Mouse (Mus musculus): Measurements from ENCODE around the gene Tbce. TPM values are rescaled to one million over a fixed set of nuclear protein-coding genes. Genes with fewer than 3 reads are reported as not detected.

Tbce gene
- 1.9 and 5.2 TPM in 2 replicates for polyA plus RNA-seq (2012; rRNA removed)

DNA sequence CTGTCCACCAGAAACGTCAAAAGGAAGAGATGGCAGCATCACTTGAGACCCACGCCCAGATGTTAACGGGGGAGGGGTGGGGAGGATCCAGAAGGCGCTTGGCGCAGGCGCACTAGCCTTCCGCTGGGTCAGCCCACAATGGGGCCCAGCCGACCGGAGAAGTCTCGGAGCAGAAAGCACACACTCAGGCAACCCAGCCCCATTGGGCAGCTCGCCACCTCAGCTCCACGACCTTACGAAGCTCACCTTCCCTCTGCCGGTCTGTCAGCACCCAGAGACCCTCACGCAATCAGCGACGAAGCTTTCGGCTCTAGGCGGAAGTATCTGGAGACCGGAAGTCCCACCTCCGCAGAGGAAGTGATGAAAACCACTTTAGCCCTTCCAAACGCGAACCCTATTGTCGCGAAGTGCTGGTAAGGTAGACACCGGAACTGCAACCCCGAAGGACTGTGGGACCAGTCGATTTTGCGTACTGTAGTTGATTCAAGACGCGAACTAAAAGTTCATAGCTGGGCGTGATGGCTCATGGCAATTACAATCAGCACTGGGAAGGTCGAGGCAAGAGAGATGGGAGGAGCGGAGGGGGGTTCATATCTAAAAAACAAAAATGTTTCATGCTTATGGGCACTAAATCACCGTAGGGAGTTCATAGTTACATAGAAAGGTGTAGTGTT is at the start of gene Tbce:
Gene Tbce (minus strand): TSS at position 347 of the 674 bp plus-strand sequence.
- Histone ChIP-seq H3K27me3 (ENCODE audit: control insufficient read depth, insufficient read depth, low read length) (no peaks in the 10 kb centered on the region), H3K4me3 (ENCODE audit: low read depth, low read length) (peak within 1 kb of the TSS; percentile 93), H3K27ac (ENCODE audit: insufficient read depth, low read depth, low read length) (peak within 1 kb of the TSS; percentile 98), H3K36me3 (ENCODE audit: control insufficient read depth, insufficient read depth, low read length) (no peaks in the 10 kb centered on the region), H3K4me1 (ENCODE audit: control insufficient read depth, insufficient read depth, insufficient read length, low read length) (peaks cover 7% of the 10 kb centered on the region)
- under 1% methylated on average over 35 of the region's 35 CpGs for WGBS
- peak; percentile 82 for TF ChIP-seq POLR2A (IDR thresholded peaks at IDR 0.05; ENCODE audit: low read depth, low read length)
- TF ChIP-seq CTCF (IDR thresholded peaks at IDR 0.05; ENCODE audit: extremely low read depth, insufficient read length, insufficient replicate concordance, low read depth, low read length), result peak; percentile 11; the same call in 1 of the 2 replicates

DNA sequence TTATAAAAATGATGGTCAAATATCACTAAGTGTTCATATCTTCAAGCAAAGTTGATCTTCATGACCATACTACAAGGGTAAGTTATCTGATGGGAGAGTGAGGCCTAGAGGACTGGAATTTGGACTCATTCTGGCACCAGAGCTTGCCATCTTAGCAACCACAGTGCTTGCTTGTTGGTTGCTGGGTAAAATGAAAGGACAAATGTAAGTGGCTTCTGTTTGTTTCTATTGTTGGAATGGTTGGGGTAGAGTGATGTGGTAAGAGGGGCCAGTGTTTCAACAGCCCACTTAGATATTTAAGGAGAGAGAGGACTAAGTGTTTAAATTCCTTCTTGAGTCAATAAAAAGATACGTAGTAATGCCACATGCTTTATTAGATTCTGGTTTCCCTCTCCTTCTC is 49.2 kb upstream of the Tbce start:
- H3K27ac ChIP-seq (ENCODE audit: insufficient read depth, low read depth, low read length), result no peak overlapping the region
- H3K4me3 ChIP-seq (ENCODE audit: low read depth, low read length), result no peak overlapping the region
- no peaks in the 10 kb centered on the region for H3K27me3 ChIP-seq (ENCODE audit: control insufficient read depth, insufficient read depth, low read length)
- no peaks in the 10 kb centered on the region for H3K36me3 ChIP-seq (ENCODE audit: control insufficient read depth, insufficient read depth, low read length)
- WGBS, result 46% methylated on average over 1 of the region's 1 CpGs
- H3K4me1 ChIP-seq (ENCODE audit: control insufficient read depth, insufficient read depth, insufficient read length, low read length), result peaks cover 2% of the 10 kb centered on the region; the same call in 1 of the 2 replicates
- no peak for TF ChIP-seq CTCF (IDR thresholded peaks at IDR 0.05; ENCODE audit: extremely low read depth, insufficient read length, insufficient replicate concordance, low read depth, low read length)
- no peak for TF ChIP-seq POLR2A (IDR thresholded peaks at IDR 0.05; ENCODE audit: low read depth, low read length)

DNA sequence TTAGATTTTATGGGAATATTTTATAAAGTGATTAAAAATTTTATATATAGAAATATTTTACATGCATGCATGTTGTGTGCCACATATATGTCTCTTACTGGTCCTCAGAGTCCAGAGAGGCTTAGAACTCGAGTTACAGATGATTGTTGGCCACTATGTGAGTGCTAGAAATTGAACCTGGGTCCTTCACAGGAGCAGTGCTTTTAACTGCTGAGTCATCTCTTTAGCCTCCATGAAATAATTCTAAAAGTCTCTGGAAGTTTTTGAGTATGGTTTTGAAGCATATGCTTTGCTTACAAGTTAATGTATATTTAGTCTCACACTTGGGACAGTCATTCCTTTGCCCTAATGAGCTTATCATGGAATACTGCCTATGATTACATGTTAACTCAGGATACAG is 35.9 kb upstream of the Tbce start:
- TF ChIP-seq POLR2A (IDR thresholded peaks at IDR 0.05; ENCODE audit: low read depth, low read length) (no peak), CTCF (IDR thresholded peaks at IDR 0.05; ENCODE audit: extremely low read depth, insufficient read length, insufficient replicate concordance, low read depth, low read length) (no peak)
- H3K4me3 ChIP-seq (ENCODE audit: low read depth, low read length), result no peak overlapping the region
- no peaks in the 10 kb centered on the region for H3K4me1 ChIP-seq (ENCODE audit: control insufficient read depth, insufficient read depth, insufficient read length, low read length)
- 70% methylated on average over 1 of the region's 1 CpGs for WGBS
- no peak overlapping the region for H3K27ac ChIP-seq (ENCODE audit: insufficient read depth, low read depth, low read length)
- H3K27me3 ChIP-seq (ENCODE audit: control insufficient read depth, insufficient read depth, low read length), result no peaks in the 10 kb centered on the region
- H3K36me3 ChIP-seq (ENCODE audit: control insufficient read depth, insufficient read depth, low read length), result no peaks in the 10 kb centered on the region

DNA sequence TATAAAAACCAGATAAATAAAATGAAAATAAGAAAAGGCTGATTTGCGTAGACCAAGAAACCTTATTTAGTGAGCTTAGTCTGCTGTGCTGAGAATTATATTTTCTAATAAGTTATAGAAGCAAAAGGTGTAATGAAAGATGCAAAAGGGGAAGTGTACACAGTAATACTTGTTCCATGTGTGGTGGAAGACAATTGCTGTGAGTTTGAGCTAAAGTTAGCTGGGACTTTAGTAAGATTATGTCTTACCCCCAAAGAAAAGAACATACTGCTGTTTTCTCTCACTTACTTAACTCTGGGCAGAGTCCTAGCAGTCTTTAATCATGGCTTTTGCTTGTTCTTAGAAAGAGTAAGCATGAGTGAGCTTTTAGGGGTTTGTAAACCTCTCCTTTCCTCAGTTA is 34.9 kb upstream of the Tbce start:
- no peak overlapping the region for H3K4me3 ChIP-seq (ENCODE audit: low read depth, low read length)
- no peaks in the 10 kb centered on the region for H3K36me3 ChIP-seq (ENCODE audit: control insufficient read depth, insufficient read depth, low read length)
- H3K4me1 ChIP-seq (ENCODE audit: control insufficient read depth, insufficient read depth, insufficient read length, low read length), result no peaks in the 10 kb centered on the region
- no peak for TF ChIP-seq POLR2A (IDR thresholded peaks at IDR 0.05; ENCODE audit: low read depth, low read length)
- no peak for TF ChIP-seq CTCF (IDR thresholded peaks at IDR 0.05; ENCODE audit: extremely low read depth, insufficient read length, insufficient replicate concordance, low read depth, low read length)
- H3K27ac ChIP-seq (ENCODE audit: insufficient read depth, low read depth, low read length), result no peak overlapping the region
- 93% methylated on average over 1 of the region's 1 CpGs for WGBS
- H3K27me3 ChIP-seq (ENCODE audit: control insufficient read depth, insufficient read depth, low read length), result no peaks in the 10 kb centered on the region

DNA sequence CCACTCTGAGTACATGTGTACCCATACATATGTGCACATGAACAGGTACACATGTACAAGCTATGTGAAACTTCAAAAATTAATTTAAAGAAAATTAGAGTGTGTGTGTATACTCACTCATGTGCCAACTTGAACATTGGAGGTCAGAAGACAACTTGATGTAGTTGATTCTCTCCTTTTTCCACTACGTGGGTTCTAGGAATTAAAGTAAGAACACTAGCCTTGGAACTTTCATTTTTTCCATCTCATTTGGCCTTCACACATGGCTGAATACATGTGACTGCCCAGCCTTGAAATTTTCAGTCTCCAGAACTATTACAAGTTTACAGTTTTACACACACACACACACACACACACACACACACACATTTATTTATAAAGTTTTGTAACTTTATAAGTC is 29.9 kb upstream of the Tbce start:
- H3K4me3 ChIP-seq (ENCODE audit: low read depth, low read length), result no peak overlapping the region
- WGBS, result 84% methylated on average over 1 of the region's 1 CpGs
- H3K27me3 ChIP-seq (ENCODE audit: control insufficient read depth, insufficient read depth, low read length), result no peaks in the 10 kb centered on the region
- H3K27ac ChIP-seq (ENCODE audit: insufficient read depth, low read depth, low read length), result no peak overlapping the region
- TF ChIP-seq POLR2A (IDR thresholded peaks at IDR 0.05; ENCODE audit: low read depth, low read length) (no peak), CTCF (IDR thresholded peaks at IDR 0.05; ENCODE audit: extremely low read depth, insufficient read length, insufficient replicate concordance, low read depth, low read length) (no peak)
- H3K36me3 ChIP-seq (ENCODE audit: control insufficient read depth, insufficient read depth, low read length), result no peaks in the 10 kb centered on the region; the same call in none of the 2 replicates
- H3K4me1 ChIP-seq (ENCODE audit: control insufficient read depth, insufficient read depth, insufficient read length, low read length), result no peaks in the 10 kb centered on the region; the same call in 1 of the 2 replicates

DNA sequence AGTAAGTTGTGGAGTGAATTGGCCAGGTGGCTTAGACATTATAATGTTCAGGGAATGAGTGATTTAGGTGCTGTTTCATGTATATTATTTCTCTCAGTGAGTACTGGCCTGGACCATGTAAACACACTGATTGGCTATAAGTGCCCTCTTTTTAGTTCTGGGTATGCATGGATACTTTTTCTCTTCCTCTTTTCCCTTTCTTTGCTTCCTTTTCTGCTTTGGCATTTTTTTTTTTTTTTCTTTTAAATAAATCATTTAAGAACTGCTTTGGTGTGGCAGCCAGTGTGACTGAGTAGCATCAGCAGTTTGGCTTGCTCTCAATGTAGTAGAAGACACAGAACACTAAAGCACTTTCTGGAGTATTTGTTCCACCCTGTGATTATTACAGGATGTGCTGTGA is 28.6 kb upstream of the Tbce start:
- no peaks in the 10 kb centered on the region; the same call in 1 of the 2 replicates for H3K4me1 ChIP-seq (ENCODE audit: control insufficient read depth, insufficient read depth, insufficient read length, low read length)
- no peak overlapping the region for H3K27ac ChIP-seq (ENCODE audit: insufficient read depth, low read depth, low read length)
- TF ChIP-seq POLR2A (IDR thresholded peaks at IDR 0.05; ENCODE audit: low read depth, low read length) (no peak), CTCF (IDR thresholded peaks at IDR 0.05; ENCODE audit: extremely low read depth, insufficient read length, insufficient replicate concordance, low read depth, low read length) (no peak)
- H3K27me3 ChIP-seq (ENCODE audit: control insufficient read depth, insufficient read depth, low read length), result no peaks in the 10 kb centered on the region
- H3K36me3 ChIP-seq (ENCODE audit: control insufficient read depth, insufficient read depth, low read length), result no peaks in the 10 kb centered on the region; the same call in none of the 2 replicates
- no peak overlapping the region for H3K4me3 ChIP-seq (ENCODE audit: low read depth, low read length)

DNA sequence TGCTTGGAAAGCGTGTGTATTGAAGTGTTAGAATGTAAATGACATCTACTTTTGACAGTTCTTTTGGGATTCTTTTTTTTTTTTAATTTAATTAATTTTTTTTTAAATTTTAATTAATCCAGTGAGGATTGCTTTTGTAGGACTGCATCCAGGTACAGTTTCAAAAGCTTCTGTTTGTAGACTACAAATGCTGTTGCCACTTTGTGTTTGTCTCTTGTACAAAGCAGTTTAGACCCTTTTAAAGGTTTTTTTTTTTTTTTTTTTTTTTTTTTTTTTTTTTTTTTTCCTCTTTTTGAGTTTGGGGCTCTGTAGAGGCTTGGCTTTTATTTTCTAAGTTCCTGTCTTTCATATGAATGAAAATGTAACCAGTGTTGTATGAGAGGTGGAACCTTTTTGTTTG is 26.3 kb upstream of the Tbce start:
- Histone ChIP-seq H3K27me3 (ENCODE audit: control insufficient read depth, insufficient read depth, low read length) (no peaks in the 10 kb centered on the region), H3K4me3 (ENCODE audit: low read depth, low read length) (no peak overlapping the region), H3K27ac (ENCODE audit: insufficient read depth, low read depth, low read length) (no peak overlapping the region), H3K4me1 (ENCODE audit: control insufficient read depth, insufficient read depth, insufficient read length, low read length) (peaks cover 3% of the 10 kb centered on the region), H3K36me3 (ENCODE audit: control insufficient read depth, insufficient read depth, low read length) (no peaks in the 10 kb centered on the region; the same call in none of the 2 replicates)
- TF ChIP-seq CTCF (IDR thresholded peaks at IDR 0.05; ENCODE audit: extremely low read depth, insufficient read length, insufficient replicate concordance, low read depth, low read length), result no peak
- TF ChIP-seq POLR2A (IDR thresholded peaks at IDR 0.05; ENCODE audit: low read depth, low read length), result no peak
- WGBS, result 78% methylated on average over 1 of the region's 1 CpGs

Measured in small intestine, adult 2 months (tissue).